In genomic region chr16:91174401-91174800, GRCm38 (mm10) we compare ENCODE assay signal across 33 mouse cellular contexts. TPM values are rescaled to one million over a fixed set of nuclear protein-coding genes. Genes with fewer than 3 reads are reported as not detected.
A peak's percentile ranks its signal among the peaks of the same experiment; 100 is the strongest.
DNase-seq lines count a peak whose midpoint lies in the region; ATAC-seq and TF ChIP-seq lines count a peak whose summit lies in the region.
"Had no signal": no experiment of that assay in that cellular context is flagged by ENCODE, and none has a peak within 500 bp of the region (broad histone marks: within the 10 kb centered on the region; RNA-seq: fewer than 3 reads in every experiment).

No protein-coding gene starts in this region.

- DNase-seq in midbrain, postnatal 0 days (ENCODE audit: low spot score) = no peak
- DNase-seq in forebrain, postnatal 0 days = no peak
- no peak for DNase-seq in spleen, adult 18-20 months
- no peak for DNase-seq in kidney, adult 11 months
- no peak for DNase-seq in frontal cortex, postnatal 25 days (ENCODE audit: low spot score in 2 of 2)
- DNase-seq: adrenal gland, adult 2 months; adrenal gland, postnatal 36 days; B cell, adult 2 months; cerebellum, adult 8-10 months; cerebellum, postnatal 25 days; gastrocnemius, postnatal 10 days; heart, postnatal 14 days; kidney, postnatal 36 days; liver, embryonic 13.5 days; lung, adult 18-20 months; lung, postnatal 4 days; right cerebral cortex, postnatal 25 days; thymus, postnatal 25 days had no signal

- H3K4me1 ChIP-seq in midbrain, embryonic 12.5 days = peaks cover 47% of the 10 kb centered on the region
- H3K4me1 ChIP-seq in midbrain, postnatal 0 days (ENCODE audit: insufficient read depth, low read length) = no peaks in the 10 kb centered on the region
- H3K4me1 ChIP-seq in forebrain, embryonic 12.5 days = peaks cover 61% of the 10 kb centered on the region
- no peaks in the 10 kb centered on the region for H3K4me1 ChIP-seq in forebrain, postnatal 0 days (ENCODE audit: insufficient read depth)
- H3K4me1 ChIP-seq: liver, embryonic 13.5 days had no signal

- no peak for TF ChIP-seq CTCF in midbrain, postnatal 0 days (IDR thresholded peaks at IDR 0.05)
- TF ChIP-seq CTCF in forebrain, postnatal 0 days (IDR thresholded peaks at IDR 0.05; ENCODE audit: low read depth) = no peak

- no peak for ATAC-seq in midbrain, embryonic 12.5 days (ENCODE audit: low FRiP score, low read depth)
- no peak for ATAC-seq in midbrain, postnatal 0 days (ENCODE audit: low FRiP score)
- no peak for ATAC-seq in forebrain, embryonic 12.5 days (ENCODE audit: low FRiP score)
- ATAC-seq in forebrain, postnatal 0 days = peak; percentile 42; the same call in 1 of the 2 replicates
- ATAC-seq: activated CD4-positive, CD25-positive, alpha-beta regulatory T cell, adult 4 months; intestine, postnatal 0 days; lung, postnatal 0 days had no signal

- 46% methylated on average over 4 of the region's 4 CpGs for WGBS in midbrain, embryonic 12.5 days
- WGBS in midbrain, postnatal 0 days = 59% methylated on average over 4 of the region's 4 CpGs
- WGBS in forebrain, embryonic 12.5 days = 43% methylated on average over 4 of the region's 4 CpGs
- WGBS in forebrain, postnatal 0 days = 35% methylated on average over 4 of the region's 4 CpGs

- H3K4me3 ChIP-seq in midbrain, embryonic 12.5 days = no peak overlapping the region
- no peak overlapping the region for H3K4me3 ChIP-seq in midbrain, postnatal 0 days (ENCODE audit: low read depth, low read length)
- no peak overlapping the region for H3K4me3 ChIP-seq in forebrain, embryonic 12.5 days (replicated peaks)
- no peak overlapping the region for H3K4me3 ChIP-seq in forebrain, postnatal 0 days (ENCODE audit: low read depth, low read length)
- H3K4me3 ChIP-seq: embryonic facial prominence, embryonic 12.5 days; kidney, embryonic 15.5 days; layer of hippocampus, adult 2 months; limb, embryonic 15.5 days; liver, embryonic 13.5 days had no signal

- no peaks in the 10 kb centered on the region for H3K9me3 ChIP-seq in midbrain, embryonic 12.5 days
- no peaks in the 10 kb centered on the region for H3K9me3 ChIP-seq in midbrain, postnatal 0 days (ENCODE audit: low read length)
- no peaks in the 10 kb centered on the region for H3K9me3 ChIP-seq in forebrain, embryonic 12.5 days
- no peaks in the 10 kb centered on the region for H3K9me3 ChIP-seq in forebrain, postnatal 0 days (ENCODE audit: low read length)
- H3K9me3 ChIP-seq: embryonic facial prominence, embryonic 12.5 days; hindbrain, embryonic 10.5 days; kidney, embryonic 15.5 days; limb, embryonic 15.5 days; liver, embryonic 13.5 days had no signal

- H3K27ac ChIP-seq in midbrain, embryonic 12.5 days (replicated peaks) = peak overlapping the region; percentile 60
- no peak overlapping the region for H3K27ac ChIP-seq in midbrain, postnatal 0 days (ENCODE audit: low read depth, low read length)
- H3K27ac ChIP-seq in forebrain, embryonic 12.5 days = peak overlapping the region; percentile 81
- no peak overlapping the region for H3K27ac ChIP-seq in forebrain, postnatal 0 days (ENCODE audit: low read depth, low read length)
- H3K27ac ChIP-seq: embryonic facial prominence, embryonic 12.5 days; kidney, embryonic 15.5 days; layer of hippocampus, adult 2 months; limb, embryonic 15.5 days; liver, embryonic 13.5 days had no signal

- peaks cover 92% of the 10 kb centered on the region for H3K27me3 ChIP-seq in midbrain, embryonic 12.5 days
- H3K27me3 ChIP-seq in midbrain, postnatal 0 days (ENCODE audit: insufficient read depth, low read length) = peaks cover 41% of the 10 kb centered on the region
- peaks cover 76% of the 10 kb centered on the region for H3K27me3 ChIP-seq in forebrain, embryonic 12.5 days
- H3K27me3 ChIP-seq in forebrain, postnatal 0 days (ENCODE audit: insufficient read depth, low read length) = peaks cover 42% of the 10 kb centered on the region

- H3K9ac ChIP-seq in midbrain, embryonic 12.5 days (replicated peaks) = 0 out of 2 replicates have a peak overlapping the region, but pooled peaks have one; percentile 6
- H3K9ac ChIP-seq in midbrain, postnatal 0 days (replicated peaks; ENCODE audit: low read length, poor library complexity, severe bottlenecking) = no peak overlapping the region
- H3K9ac ChIP-seq in forebrain, embryonic 12.5 days = no peak overlapping the region
- no peak overlapping the region for H3K9ac ChIP-seq in forebrain, postnatal 0 days
- H3K9ac ChIP-seq: embryonic facial prominence, embryonic 12.5 days; kidney, embryonic 15.5 days; limb, embryonic 15.5 days; liver, embryonic 13.5 days had no signal

- no peak overlapping the region for H3K4me2 ChIP-seq in midbrain, embryonic 12.5 days (replicated peaks)
- H3K4me2 ChIP-seq in midbrain, postnatal 0 days (ENCODE audit: low read depth, low read length, poor library complexity, severe bottlenecking) = no peak overlapping the region
- H3K4me2 ChIP-seq in forebrain, embryonic 12.5 days = no peak overlapping the region
- no peak overlapping the region for H3K4me2 ChIP-seq in forebrain, postnatal 0 days (ENCODE audit: low read depth)
- H3K4me2 ChIP-seq: embryonic facial prominence, embryonic 12.5 days; kidney, embryonic 15.5 days; limb, embryonic 15.5 days; liver, embryonic 13.5 days had no signal

- H3K36me3 ChIP-seq in midbrain, embryonic 12.5 days = no peaks in the 10 kb centered on the region
- H3K36me3 ChIP-seq in midbrain, postnatal 0 days (ENCODE audit: insufficient read depth, low read length) = no peaks in the 10 kb centered on the region
- no peaks in the 10 kb centered on the region for H3K36me3 ChIP-seq in forebrain, embryonic 12.5 days (replicated peaks)
- H3K36me3 ChIP-seq in forebrain, postnatal 0 days (ENCODE audit: insufficient read depth) = no peaks in the 10 kb centered on the region
- H3K36me3 ChIP-seq: embryonic facial prominence, embryonic 12.5 days; hindbrain, embryonic 10.5 days; kidney, embryonic 15.5 days; limb, embryonic 15.5 days; liver, embryonic 13.5 days had no signal

RNA-seq across cellular contexts. Expression of gene Olig2, which starts 50.9 kb away (rescaled TPM):
- polyA plus RNA-seq in midbrain, embryonic 12.5 days (2016; fragmentation: Nextera tagmentation; extraction: Ambion mirVana) = 5.9 and 11.3 TPM in 2 replicates
- 36.0 and 58.4 TPM in 2 replicates for total RNA-seq in midbrain, postnatal 0 days (2014; rRNA removed)
- polyA plus RNA-seq in midbrain, postnatal 0 days (2015; fragmentation: Nextera tagmentation; extraction: Ambion mirVana) = 13.3 and 15.7 TPM in 2 replicates
- polyA plus RNA-seq in forebrain, embryonic 12.5 days (2016; fragmentation: Nextera tagmentation; extraction: Ambion mirVana) = 20.8 and 28.1 TPM in 2 replicates
- 32.8 and 41.0 TPM in 2 replicates for total RNA-seq in forebrain, postnatal 0 days (2014; rRNA removed)
- polyA plus RNA-seq in forebrain, postnatal 0 days (2015; fragmentation: Nextera tagmentation; extraction: Ambion mirVana) = 11.6 and 14.7 TPM in 2 replicates
- total RNA-seq: adrenal gland, adult 2 months; adrenal gland, postnatal 36 days; gastrocnemius, postnatal 10 days; granulocyte monocyte progenitor cell, adult 5-6 weeks; heart, postnatal 14 days; megakaryocyte-erythroid progenitor cell, adult 5-6 weeks; neutrophil, adult 5-6 weeks had no signal
- polyA plus RNA-seq: activated CD4-positive, CD25-positive, alpha-beta regulatory T cell, adult 4 months; adrenal gland, adult 2 months; heart, embryonic 14.5 days; intestine, postnatal 0 days; kidney, embryonic 15.5 days; limb, embryonic 15.5 days; liver, embryonic 13.5 days; lung, postnatal 0 days; stomach, embryonic 16.5 days had no signal

Comparison
In these comparisons a context has a peak if more than half of its experiments do, and no peak if none do; other contexts are left out.
1. H3K27ac ChIP-seq: peak in midbrain, embryonic 12.5 days (single experiment) and forebrain, embryonic 12.5 days (single experiment); none in midbrain, postnatal 0 days (single experiment) and forebrain, postnatal 0 days (single experiment).